Mouse (Mus musculus) bone marrow, adult 2 months (tissue): ENCODE data around the gene Cacfd1.

Experiments
- CTCF ChIP-seq: fragments of 200-500 bp; IDR thresholded peaks from 2 replicates; pipeline ENCODE4 v1.5.1; 2011; ENCODE audit warnings: low read length, control low read depth; ENCODE audit not compliant: control insufficient read depth, insufficient read depth
- POLR2A ChIP-seq: fragments of 200-500 bp; IDR thresholded peaks from 2 replicates; pipeline ENCODE4 v1.6.1; 2011; ENCODE audit warnings: low read depth, mild to moderate bottlenecking, control low read depth, low read length, borderline replicate concordance; ENCODE audit not compliant: control insufficient read depth

DNA sequence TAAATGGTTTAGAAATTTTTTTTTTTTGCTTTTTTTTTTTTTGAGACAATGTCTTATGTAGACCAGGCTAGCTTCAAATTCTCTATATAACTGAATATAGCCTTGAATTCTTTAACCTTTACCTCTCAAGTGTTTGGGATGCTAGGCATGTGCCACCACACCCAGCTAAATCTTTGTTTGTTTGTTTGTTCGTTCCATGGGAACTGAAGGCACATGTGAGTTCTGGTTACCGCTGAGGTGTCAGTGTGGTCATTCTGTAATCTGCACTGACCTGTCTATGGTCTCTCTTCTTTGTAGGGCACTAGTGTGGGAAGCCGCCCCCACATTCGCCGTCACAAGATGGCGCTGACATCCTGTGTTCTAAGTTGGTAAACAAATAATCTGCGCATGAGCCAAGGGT is 11.7 kb upstream of the Cacfd1 start:
- no peak for TF ChIP-seq CTCF
- TF ChIP-seq POLR2A = no peak
